Mouse (Mus musculus) ES-E14 (cell line): Measurements from ENCODE around the gene Acaa1a.

Source experiments
- CHD2 ChIP-seq: IDR thresholded peaks from 2 replicates; pipeline ENCODE4 v1.6.1; 2014; ENCODE audit warnings: mild to moderate bottlenecking, low read depth, low read length, inconsistent platforms
- HCFC1 ChIP-seq: IDR thresholded peaks from 2 replicates; pipeline ENCODE4 v1.6.1; 2012; ENCODE audit warnings: low read length, inconsistent platforms, borderline replicate concordance; ENCODE audit not compliant: insufficient read depth
- MAFK ChIP-seq: IDR thresholded peaks from 2 replicates; pipeline ENCODE4 v1.6.1; 2014; ENCODE audit warnings: mild to moderate bottlenecking, low read depth, low read length, inconsistent platforms; ENCODE audit not compliant: insufficient read depth
- ZC3H11A ChIP-seq: IDR thresholded peaks from 2 replicates; pipeline ENCODE4 v1.6.1; 2012; ENCODE audit warnings: low read depth, mild to moderate bottlenecking, inconsistent platforms, low read length, borderline replicate concordance
- ZNF384 ChIP-seq: IDR thresholded peaks from 2 replicates; pipeline ENCODE4 v1.6.1; 2012; ENCODE audit warnings: low read depth, low read length, inconsistent platforms

GRCm38 (mm10) chr9:119339106-119339505, 370 bp upstream of the Acaa1a start:
- no peak for TF ChIP-seq MAFK
- TF ChIP-seq ZNF384 = no peak
- TF ChIP-seq CHD2 = no peak
- TF ChIP-seq HCFC1 = no peak
- no peak for TF ChIP-seq ZC3H11A
